Mouse (Mus musculus): ENCODE data around the gene Sned1. TPM values are rescaled to one million over a fixed set of nuclear protein-coding genes. Genes with fewer than 3 reads are reported as not detected.

Gene Sned1
- polyA plus RNA-seq, 1 experiment from 2014 or later: 5.3 TPM

DNA sequence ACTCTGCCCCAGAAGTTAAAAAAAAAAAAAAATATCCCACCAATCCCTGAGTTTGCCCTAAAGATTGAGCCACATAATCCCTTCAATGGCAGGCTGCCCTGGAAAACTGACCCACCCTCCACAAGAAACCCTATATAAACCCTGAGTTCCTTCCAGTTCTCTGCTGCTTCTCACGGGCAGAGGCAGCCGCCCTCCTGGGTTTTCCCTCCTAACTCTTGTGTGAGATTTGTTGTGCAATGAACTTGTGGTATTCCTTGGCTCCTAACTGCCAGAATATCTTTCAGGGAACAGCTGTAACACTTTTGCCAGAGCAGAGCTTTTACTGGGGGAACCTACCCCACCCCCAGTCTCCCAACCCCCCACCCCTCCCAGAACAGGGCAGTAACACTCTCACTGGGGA, 16.9 kb downstream of the Sned1 start:
- Histone ChIP-seq H3K27ac (ENCODE audit: low read depth, low read length) (no peak overlapping the region), H3K4me1 (ENCODE audit: control insufficient read depth, insufficient read depth, low read length) (no peaks in the 10 kb centered on the region), H3K36me3 (ENCODE audit: control insufficient read depth, insufficient read depth, low read length) (no peaks in the 10 kb centered on the region), H3K27me3 (ENCODE audit: control insufficient read depth, insufficient read depth, low read length) (no peaks in the 10 kb centered on the region), H3K4me3 (ENCODE audit: low read depth, low read length) (no peak overlapping the region), H3K4me2 (ENCODE audit: low read depth) (no peak overlapping the region), H3K9ac (ENCODE audit: low read length) (no peak overlapping the region), H3K9me3 (ENCODE audit: control insufficient read depth, low read length) (no peaks in the 10 kb centered on the region)
- no peak for ATAC-seq (ENCODE audit: insufficient read depth, low FRiP score, low TSS enrichment)
- no peak for DNase-seq (ENCODE audit: low spot score)
- 46% methylated on average over 2 of the region's 2 CpGs for WGBS

DNA sequence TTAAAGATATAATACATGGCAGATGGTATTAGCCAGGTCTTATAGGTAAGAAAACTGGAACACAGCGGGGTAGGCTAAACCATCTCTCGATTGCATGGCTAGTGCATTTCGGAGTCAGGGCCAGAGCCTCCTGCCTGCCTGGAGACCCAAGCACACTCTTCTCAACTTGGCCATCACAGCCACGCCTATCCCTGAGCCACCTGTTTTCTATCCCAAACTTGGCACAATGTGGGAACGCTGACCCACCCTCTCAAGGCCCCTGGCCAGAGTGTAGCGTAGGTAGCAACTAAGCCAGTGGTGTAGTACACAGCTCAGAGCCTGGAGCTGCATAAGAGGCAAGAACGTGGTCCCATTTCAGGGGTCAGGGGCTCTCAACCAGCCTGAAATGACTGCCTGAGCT, 20.1 kb downstream of the Sned1 start:
- H3K9me3 ChIP-seq (ENCODE audit: control insufficient read depth, low read length): no peaks in the 10 kb centered on the region
- no peaks in the 10 kb centered on the region for H3K4me1 ChIP-seq (ENCODE audit: control insufficient read depth, insufficient read depth, low read length)
- H3K4me2 ChIP-seq (ENCODE audit: low read depth): no peak overlapping the region
- WGBS: 93% methylated on average over 7 of the region's 7 CpGs
- no peaks in the 10 kb centered on the region for H3K36me3 ChIP-seq (ENCODE audit: control insufficient read depth, insufficient read depth, low read length)
- H3K27me3 ChIP-seq (ENCODE audit: control insufficient read depth, insufficient read depth, low read length): no peaks in the 10 kb centered on the region
- no peak for ATAC-seq (ENCODE audit: insufficient read depth, low FRiP score, low TSS enrichment)
- H3K4me3 ChIP-seq (ENCODE audit: low read depth, low read length): no peak overlapping the region
- DNase-seq (ENCODE audit: low spot score): no peak
- no peak overlapping the region for H3K27ac ChIP-seq (ENCODE audit: low read depth, low read length)
- H3K9ac ChIP-seq (ENCODE audit: low read length): no peak overlapping the region

DNA sequence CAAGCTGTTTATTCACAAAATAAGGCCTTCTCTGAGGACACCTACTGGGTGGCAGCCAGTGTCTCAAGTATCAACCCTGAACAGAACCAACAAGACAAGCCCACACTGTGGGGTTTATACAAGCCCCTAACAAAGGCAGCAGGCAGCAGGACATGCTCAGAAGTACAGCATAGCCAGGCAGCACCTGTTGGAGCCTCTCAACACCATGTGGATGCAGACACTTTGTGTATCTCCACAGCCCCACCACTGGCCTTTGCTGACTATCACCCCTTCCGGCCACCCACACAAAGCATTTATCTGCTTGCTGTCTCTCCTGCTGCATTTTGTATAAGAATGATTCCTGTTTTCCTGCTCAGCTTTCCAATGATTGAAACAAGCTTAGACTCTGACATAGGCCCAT, 21.9 kb downstream of the Sned1 start:
- ATAC-seq (ENCODE audit: insufficient read depth, low FRiP score, low TSS enrichment) (no peak), DNase-seq (ENCODE audit: low spot score) (no peak)
- Histone ChIP-seq H3K27ac (ENCODE audit: low read depth, low read length) (no peak overlapping the region), H3K4me2 (ENCODE audit: low read depth) (no peak overlapping the region), H3K27me3 (ENCODE audit: control insufficient read depth, insufficient read depth, low read length) (no peaks in the 10 kb centered on the region), H3K9me3 (ENCODE audit: control insufficient read depth, low read length) (no peaks in the 10 kb centered on the region), H3K4me3 (ENCODE audit: low read depth, low read length) (no peak overlapping the region), H3K9ac (ENCODE audit: low read length) (no peak overlapping the region), H3K4me1 (ENCODE audit: control insufficient read depth, insufficient read depth, low read length) (no peaks in the 10 kb centered on the region), H3K36me3 (ENCODE audit: control insufficient read depth, insufficient read depth, low read length) (no peaks in the 10 kb centered on the region; the same call in 1 of the 2 replicates)
- 85% methylated on average over 1 of the region's 1 CpGs for WGBS

DNA sequence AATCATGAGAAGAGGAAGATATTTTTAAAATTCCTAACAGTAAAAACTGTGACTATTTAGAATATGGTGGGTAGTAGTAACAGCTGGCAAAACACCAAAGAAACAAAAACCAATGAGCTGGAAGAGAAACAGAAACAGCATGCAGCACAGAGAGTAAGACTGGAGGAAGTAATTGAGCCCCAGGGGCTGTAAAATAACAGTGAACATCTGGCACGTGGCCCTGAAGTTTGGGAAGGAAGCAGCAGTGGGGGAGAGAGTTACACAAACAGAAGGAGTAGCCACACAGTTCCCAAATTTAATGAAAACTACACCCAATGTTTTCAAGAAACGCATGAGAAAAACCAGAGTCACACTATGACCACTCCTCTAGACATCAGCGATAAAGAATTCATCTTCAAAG, 31.6 kb downstream of the Sned1 start:
- WGBS: 40% methylated on average over 3 of the region's 3 CpGs
- H3K4me1 ChIP-seq (ENCODE audit: control insufficient read depth, insufficient read depth, low read length): no peaks in the 10 kb centered on the region
- no peak overlapping the region for H3K9ac ChIP-seq (ENCODE audit: low read length)
- H3K27me3 ChIP-seq (ENCODE audit: control insufficient read depth, insufficient read depth, low read length): no peaks in the 10 kb centered on the region
- H3K4me2 ChIP-seq (ENCODE audit: low read depth): no peak overlapping the region
- H3K27ac ChIP-seq (ENCODE audit: low read depth, low read length): no peak overlapping the region
- H3K9me3 ChIP-seq (ENCODE audit: control insufficient read depth, low read length): no peaks in the 10 kb centered on the region
- DNase-seq (ENCODE audit: low spot score) (no peak), ATAC-seq (ENCODE audit: insufficient read depth, low FRiP score, low TSS enrichment) (no peak)
- no peak overlapping the region for H3K4me3 ChIP-seq (ENCODE audit: low read depth, low read length)
- H3K36me3 ChIP-seq (ENCODE audit: control insufficient read depth, insufficient read depth, low read length): no peaks in the 10 kb centered on the region; the same call in 1 of the 2 replicates

DNA sequence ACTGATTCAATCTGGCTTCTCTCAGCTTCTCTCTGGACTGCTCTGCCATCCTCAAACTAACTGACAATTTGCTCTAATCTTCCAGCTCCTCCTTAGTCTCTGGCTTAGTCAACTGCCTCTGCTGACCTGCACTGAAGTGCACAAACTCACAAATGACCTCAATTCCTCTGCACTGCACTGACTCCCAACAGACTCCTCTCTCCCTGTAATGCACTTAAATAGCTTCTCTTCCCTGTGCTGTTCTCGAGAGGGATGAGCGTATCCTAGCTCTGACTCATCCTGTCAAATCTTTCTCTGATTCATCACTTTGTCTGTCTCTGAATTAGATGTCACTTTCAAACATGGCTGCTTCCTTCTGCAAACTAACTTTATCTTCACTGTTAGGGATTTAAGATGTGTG, 32.6 kb downstream of the Sned1 start:
- no peak for DNase-seq (ENCODE audit: low spot score)
- Histone ChIP-seq H3K4me2 (ENCODE audit: low read depth) (no peak overlapping the region), H3K9ac (ENCODE audit: low read length) (no peak overlapping the region), H3K4me1 (ENCODE audit: control insufficient read depth, insufficient read depth, low read length) (no peaks in the 10 kb centered on the region), H3K4me3 (ENCODE audit: low read depth, low read length) (no peak overlapping the region), H3K9me3 (ENCODE audit: control insufficient read depth, low read length) (no peaks in the 10 kb centered on the region), H3K27me3 (ENCODE audit: control insufficient read depth, insufficient read depth, low read length) (no peaks in the 10 kb centered on the region), H3K36me3 (ENCODE audit: control insufficient read depth, insufficient read depth, low read length) (no peaks in the 10 kb centered on the region), H3K27ac (ENCODE audit: low read depth, low read length) (no peak overlapping the region)
- no peak for ATAC-seq (ENCODE audit: insufficient read depth, low FRiP score, low TSS enrichment)
- 87% methylated on average over 2 of the region's 2 CpGs for WGBS

DNA sequence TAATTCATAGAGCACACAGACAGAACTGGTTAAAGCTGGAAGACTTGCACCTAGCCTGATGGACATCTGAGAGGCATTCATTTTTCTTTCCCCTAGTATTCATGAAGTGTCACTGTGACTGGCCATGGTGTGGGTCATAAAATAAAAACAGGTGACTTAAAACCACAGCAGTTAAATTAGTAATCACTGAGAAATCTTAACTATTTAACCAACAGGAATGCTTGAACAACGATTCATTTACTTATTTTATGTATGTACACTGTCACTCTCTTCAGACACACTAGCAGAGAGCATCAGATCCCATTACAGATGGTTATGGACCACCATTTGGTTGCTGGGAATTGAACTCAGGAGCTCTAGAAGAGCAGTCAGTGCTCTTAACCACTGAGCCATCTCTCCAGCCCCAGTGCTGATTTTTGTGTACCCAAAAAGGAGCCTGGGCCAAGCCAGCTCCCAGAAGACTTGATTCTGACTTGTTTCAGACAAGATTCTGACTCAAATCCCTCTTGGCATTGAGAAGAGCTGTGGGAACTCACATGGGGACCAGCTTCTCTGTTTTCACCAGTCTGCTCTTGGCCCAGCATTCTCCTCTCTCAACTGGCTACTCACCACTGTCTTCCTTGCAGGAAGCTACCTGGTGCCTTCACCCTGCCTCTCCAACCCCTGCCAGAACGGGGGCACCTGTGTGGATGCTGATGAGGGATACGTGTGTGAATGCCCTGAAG, 35.0 kb downstream of the Sned1 start:
- no peak for ATAC-seq (ENCODE audit: insufficient read depth, low FRiP score, low TSS enrichment)
- H3K4me3 ChIP-seq (ENCODE audit: low read depth, low read length): no peak overlapping the region
- no peak overlapping the region for H3K4me2 ChIP-seq (ENCODE audit: low read depth)
- H3K36me3 ChIP-seq (ENCODE audit: control insufficient read depth, insufficient read depth, low read length): no peaks in the 10 kb centered on the region
- H3K9ac ChIP-seq (ENCODE audit: low read length): no peak overlapping the region
- 79% methylated on average over 3 of the region's 3 CpGs for WGBS
- no peak overlapping the region for H3K27ac ChIP-seq (ENCODE audit: low read depth, low read length)
- H3K4me1 ChIP-seq (ENCODE audit: control insufficient read depth, insufficient read depth, low read length): no peaks in the 10 kb centered on the region
- no peak for DNase-seq (ENCODE audit: low spot score)
- no peaks in the 10 kb centered on the region for H3K9me3 ChIP-seq (ENCODE audit: control insufficient read depth, low read length)
- H3K27me3 ChIP-seq (ENCODE audit: control insufficient read depth, insufficient read depth, low read length): no peaks in the 10 kb centered on the region

DNA sequence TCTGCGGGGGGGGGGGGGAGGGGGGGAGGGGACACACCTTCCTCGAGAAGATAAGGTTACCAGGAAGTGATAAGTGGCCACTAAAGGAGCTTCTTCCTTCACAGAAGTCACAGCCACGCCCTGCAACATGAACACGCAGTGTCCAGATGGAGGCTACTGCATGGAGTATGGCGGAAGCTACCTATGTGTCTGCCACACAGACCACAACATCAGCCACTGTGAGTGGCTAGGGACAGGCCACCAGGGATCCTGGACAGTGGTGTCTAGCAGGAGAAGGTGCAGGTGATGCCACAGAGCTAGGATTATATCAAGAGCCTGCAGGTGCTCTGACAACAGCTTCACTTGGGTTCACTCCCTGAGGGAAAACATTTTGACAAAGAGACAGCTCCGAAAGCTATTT, 36.1 kb downstream of the Sned1 start:
- 80% methylated on average over 5 of the region's 6 CpGs for WGBS
- DNase-seq (ENCODE audit: low spot score) (no peak), ATAC-seq (ENCODE audit: insufficient read depth, low FRiP score, low TSS enrichment) (no peak)
- Histone ChIP-seq H3K4me2 (ENCODE audit: low read depth) (no peak overlapping the region), H3K4me3 (ENCODE audit: low read depth, low read length) (no peak overlapping the region), H3K27me3 (ENCODE audit: control insufficient read depth, insufficient read depth, low read length) (no peaks in the 10 kb centered on the region), H3K36me3 (ENCODE audit: control insufficient read depth, insufficient read depth, low read length) (no peaks in the 10 kb centered on the region), H3K9ac (ENCODE audit: low read length) (no peak overlapping the region), H3K9me3 (ENCODE audit: control insufficient read depth, low read length) (no peaks in the 10 kb centered on the region), H3K4me1 (ENCODE audit: control insufficient read depth, insufficient read depth, low read length) (no peaks in the 10 kb centered on the region), H3K27ac (ENCODE audit: low read depth, low read length) (no peak overlapping the region)

DNA sequence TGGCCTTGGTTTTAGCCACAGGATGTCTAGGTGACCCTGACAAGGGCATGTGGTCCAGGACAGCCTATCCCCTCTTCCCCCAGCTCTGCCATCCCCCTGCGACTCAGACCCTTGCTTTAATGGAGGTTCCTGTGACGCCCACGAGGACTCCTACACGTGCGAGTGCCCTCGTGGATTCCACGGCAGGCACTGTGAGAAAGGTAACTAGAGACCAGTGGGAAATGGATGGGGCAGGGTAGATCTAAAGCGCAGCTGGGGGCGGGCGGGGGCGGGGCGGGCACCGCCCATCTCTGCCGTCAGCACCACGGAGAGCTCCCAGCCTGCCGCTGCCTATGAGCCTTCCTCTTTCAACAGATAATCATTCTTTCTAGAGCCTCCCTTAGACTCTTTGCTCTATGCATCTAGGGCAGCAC, 36.8 kb downstream of the Sned1 start:
- Histone ChIP-seq H3K9ac (ENCODE audit: low read length) (no peak overlapping the region), H3K4me3 (ENCODE audit: low read depth, low read length) (no peak overlapping the region), H3K27me3 (ENCODE audit: control insufficient read depth, insufficient read depth, low read length) (no peaks in the 10 kb centered on the region), H3K27ac (ENCODE audit: low read depth, low read length) (no peak overlapping the region), H3K4me2 (ENCODE audit: low read depth) (0 out of 2 replicates have a peak overlapping the region, but pooled peaks have one; percentile 17), H3K4me1 (ENCODE audit: control insufficient read depth, insufficient read depth, low read length) (no peaks in the 10 kb centered on the region), H3K9me3 (ENCODE audit: control insufficient read depth, low read length) (no peaks in the 10 kb centered on the region), H3K36me3 (ENCODE audit: control insufficient read depth, insufficient read depth, low read length) (no peaks in the 10 kb centered on the region)
- ATAC-seq (ENCODE audit: insufficient read depth, low FRiP score, low TSS enrichment) (no peak), DNase-seq (ENCODE audit: low spot score) (peak; percentile 68)
- 2% methylated on average over 16 of the region's 16 CpGs for WGBS

DNA sequence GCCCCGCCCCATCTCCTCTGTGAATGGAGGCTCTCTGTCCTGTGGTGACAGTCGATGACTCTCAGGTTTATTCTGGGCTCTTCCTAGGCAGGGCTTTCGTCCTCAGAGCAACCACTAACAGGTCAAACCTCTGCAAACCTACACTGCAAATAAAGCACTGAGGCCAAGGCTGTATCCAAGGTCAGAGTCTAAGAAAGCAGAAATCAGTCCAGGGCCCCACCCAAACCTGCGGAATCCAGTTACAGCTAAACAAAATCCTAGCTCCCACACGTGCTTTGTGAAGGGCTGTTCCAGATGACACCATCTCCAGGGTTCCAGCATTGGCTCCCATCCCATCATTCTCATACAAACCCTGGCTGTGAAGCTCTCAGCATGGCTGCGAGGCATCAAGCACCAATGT, 39.9 kb downstream of the Sned1 start:
- 83% methylated on average over 6 of the region's 6 CpGs for WGBS

More for the DNA sequence above, 39.9 kb downstream of the Sned1 start:
- no peak overlapping the region for H3K27ac ChIP-seq (ENCODE audit: low read depth, low read length)
- H3K36me3 ChIP-seq (ENCODE audit: control insufficient read depth, insufficient read depth, low read length): no peaks in the 10 kb centered on the region
- H3K4me3 ChIP-seq (ENCODE audit: low read depth, low read length): no peak overlapping the region
- no peak overlapping the region for H3K4me2 ChIP-seq (ENCODE audit: low read depth)
- H3K27me3 ChIP-seq (ENCODE audit: control insufficient read depth, insufficient read depth, low read length): no peaks in the 10 kb centered on the region
- ATAC-seq (ENCODE audit: insufficient read depth, low FRiP score, low TSS enrichment) (no peak), DNase-seq (ENCODE audit: low spot score) (no peak)
- H3K4me1 ChIP-seq (ENCODE audit: control insufficient read depth, insufficient read depth, low read length): no peaks in the 10 kb centered on the region
- no peak overlapping the region for H3K9ac ChIP-seq (ENCODE audit: low read length)
- no peaks in the 10 kb centered on the region for H3K9me3 ChIP-seq (ENCODE audit: control insufficient read depth, low read length)

All from neural tube, embryonic 11.5 days (tissue).